Mouse (Mus musculus) urinary bladder, adult 18-20 months (tissue): Measurements from ENCODE around the gene Zfp423.

ENCODE experiments used
- DNase-seq, 2 experiments: peaks; one replicate each; pipeline ENCODE4 v3.0.0; 2022; ENCODE audit warnings: low spot score in 2 of 2, mixed read lengths in 2 of 2

Gene Zfp423

DNA sequence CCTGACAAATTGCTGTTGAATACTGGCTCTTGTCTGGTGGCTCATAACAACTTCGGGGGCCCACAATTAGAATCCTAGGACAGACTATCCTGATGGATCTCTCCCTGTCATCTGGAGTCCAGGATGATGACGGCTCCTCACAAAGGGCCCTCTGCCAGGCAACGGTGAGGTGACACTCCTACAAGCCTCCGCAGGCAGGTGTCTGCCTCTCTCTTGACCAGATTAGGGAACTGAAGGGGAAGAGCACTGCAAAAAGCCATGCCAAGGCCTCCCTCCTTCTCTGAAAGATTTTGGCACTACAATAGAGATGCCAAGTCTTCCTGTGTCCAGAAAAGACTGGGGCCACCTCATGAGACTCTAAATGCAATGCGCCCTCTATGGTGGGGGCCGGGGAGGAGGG lies 7.1 kb downstream of the Zfp423 start:
- DNase-seq, result no peak

DNA sequence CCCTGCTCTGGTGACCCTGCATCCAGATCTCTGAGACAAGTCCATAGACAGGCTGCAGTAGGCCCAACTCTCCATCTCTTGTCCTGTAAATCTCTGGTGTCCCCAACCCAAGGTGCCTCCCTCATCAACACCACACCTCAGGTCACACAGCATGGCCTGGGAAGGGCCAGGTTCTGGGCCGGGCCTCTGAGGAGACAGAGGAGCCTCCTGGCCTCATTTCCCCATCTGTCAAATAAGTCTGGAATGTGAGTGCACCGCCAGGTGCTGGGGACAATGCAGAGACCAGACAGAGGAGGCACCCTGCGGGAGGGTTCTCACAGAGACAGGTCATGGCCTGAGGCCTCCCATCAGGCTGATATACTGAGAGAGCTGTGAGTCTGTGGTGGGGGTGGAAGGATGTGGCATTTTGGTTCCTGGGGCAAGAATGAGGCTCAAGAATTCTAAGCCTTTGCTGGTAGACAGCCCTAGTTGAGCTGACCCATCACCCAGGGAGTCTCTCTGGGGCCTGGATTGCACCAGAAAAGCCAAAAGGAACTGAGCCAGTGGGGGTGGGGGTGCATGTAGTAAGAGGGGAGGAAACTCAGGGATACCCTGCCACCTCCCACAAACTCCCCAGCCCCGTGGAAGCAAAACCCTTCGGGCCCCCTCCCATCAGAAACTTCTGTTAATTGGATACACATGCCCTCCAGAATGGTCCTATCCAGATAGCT lies 15.0 kb downstream of the Zfp423 start:
- DNase-seq, result no peak

DNA sequence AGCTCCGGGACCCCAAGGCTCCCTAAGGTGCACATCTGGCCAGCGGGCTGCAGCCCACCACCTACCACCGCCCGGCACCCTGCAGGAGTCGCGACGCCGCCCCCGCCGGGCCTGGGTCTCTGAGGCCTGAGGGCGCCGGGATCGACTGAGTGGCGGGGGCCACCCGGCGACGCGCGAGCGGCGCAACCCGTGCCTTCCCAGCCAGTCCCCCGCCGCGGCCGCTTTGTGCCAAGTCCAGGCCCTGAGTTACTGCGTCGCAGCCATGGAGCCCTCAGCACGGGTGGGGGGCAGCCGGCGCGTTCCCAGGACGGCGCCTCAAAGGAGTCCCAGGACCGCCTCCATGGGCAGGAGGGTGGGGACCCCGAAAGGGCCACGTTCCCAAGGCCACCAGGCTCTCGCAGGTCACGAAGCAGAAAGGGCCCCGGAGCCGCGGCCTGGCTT lies 15.7 kb downstream of the Zfp423 start:
- no peak for DNase-seq

DNA sequence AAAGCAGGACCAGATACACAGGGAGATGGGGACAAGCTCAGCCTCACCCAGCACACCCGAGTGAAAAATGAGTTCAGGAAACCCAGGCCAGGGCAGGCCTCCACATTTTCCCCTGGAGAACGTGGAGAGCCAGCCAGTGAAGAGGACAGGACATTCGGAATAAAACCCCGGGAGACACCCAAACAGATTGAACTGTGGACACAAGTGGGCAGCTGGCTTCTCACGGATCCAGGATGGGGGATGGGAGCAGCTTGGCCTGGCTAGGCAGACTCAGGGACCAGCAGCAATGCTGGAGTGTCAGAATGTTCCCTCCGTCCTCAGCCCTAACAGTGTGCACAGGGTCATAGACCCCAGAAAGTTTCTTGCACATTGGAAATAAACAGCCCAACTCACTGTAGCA lies 18.7 kb downstream of the Zfp423 start:
- no peak for DNase-seq

DNA sequence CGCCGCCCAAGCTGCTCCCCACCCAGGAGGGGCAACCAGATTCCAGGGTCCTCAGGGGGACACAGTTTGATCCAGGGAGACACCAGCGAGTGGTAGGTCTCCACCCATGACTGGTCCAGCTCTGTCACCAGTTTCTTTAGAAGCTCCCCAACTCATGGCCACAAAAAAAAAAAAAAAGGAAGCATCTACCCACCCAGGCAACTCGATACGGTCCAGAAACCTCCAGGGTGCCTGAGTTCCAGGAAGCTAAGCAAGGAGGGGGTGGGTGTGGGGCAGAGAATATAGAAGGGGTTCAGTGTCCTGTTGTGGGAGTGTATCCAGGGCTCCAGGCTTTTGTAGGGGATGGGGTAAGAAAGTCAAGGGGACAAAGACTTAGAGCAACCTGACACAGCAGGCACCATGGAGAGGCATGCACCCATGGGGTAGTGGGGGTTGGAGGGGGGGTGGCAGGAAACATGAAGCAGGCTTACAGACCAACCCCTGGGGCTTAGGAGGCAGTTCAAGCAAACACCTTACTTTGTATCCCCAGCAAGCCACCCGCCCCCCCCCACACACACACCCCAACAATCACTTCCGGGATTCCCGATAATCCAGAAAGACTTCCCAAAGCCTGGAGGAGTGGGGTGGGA lies 20.0 kb downstream of the Zfp423 start:
- DNase-seq, result no peak

DNA sequence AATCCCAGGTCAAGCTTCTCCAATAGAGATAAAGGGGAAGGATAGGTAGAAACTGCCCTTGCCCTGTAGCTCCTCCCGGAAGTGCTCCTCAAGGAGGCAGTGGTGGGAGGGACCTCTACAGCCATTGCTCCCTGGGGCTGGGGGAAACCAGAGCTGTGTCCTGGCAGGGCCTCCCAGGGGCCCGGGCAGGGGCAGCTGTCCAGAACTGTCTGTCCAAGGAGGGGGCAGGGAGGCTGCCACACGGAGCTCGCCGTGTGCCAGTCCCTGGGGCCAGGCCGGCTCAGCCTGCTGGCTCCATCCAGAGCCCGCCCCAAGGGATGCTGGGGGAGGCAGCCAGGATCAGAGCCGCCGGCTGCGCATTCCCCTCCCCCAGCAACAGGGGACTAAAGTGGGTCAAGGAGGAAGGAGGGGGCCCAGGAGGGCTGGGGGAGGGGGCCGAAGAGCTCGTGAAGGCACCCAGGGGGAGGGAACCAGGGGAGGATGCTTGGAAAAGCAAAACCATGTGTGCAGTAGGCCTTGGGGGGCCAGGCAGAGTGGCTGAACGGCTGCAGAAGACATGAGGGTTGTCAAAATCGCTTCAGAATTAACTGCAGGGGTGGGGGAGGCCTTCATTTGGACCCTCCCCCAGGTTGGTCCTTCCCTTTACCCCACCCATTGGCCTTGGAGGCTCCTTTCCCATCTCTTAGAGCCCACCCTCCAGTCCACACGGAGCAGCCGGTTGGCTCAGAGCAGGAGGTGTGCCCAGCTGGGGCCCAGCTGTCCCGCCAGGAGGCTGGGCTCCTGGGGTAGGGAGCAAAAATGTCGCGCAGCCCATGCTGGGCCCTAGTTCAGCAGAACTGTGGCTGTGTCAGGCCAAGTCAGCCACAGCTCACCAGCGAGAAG lies 20.8 kb downstream of the Zfp423 start:
- no peak for DNase-seq

DNA sequence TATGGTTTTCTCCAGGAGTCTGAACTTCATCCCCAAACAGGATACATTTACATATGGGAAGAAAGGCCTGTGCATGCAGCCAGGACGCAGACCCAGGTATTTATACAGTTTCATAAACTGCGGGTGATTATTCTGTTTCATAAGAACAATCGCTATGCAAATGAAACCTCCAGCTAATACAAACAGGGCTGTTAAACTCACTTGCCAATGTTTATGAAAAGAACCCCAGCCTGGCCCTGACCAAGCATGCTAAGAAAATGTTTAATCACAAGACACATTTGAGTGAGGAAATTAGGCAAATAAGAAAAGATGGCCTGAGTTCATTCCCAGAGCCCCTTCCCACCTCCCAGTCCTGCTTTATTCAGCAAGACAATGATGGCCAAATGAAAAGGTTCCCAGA lies 22.2 kb downstream of the Zfp423 start:
- DNase-seq, result no peak

DNA sequence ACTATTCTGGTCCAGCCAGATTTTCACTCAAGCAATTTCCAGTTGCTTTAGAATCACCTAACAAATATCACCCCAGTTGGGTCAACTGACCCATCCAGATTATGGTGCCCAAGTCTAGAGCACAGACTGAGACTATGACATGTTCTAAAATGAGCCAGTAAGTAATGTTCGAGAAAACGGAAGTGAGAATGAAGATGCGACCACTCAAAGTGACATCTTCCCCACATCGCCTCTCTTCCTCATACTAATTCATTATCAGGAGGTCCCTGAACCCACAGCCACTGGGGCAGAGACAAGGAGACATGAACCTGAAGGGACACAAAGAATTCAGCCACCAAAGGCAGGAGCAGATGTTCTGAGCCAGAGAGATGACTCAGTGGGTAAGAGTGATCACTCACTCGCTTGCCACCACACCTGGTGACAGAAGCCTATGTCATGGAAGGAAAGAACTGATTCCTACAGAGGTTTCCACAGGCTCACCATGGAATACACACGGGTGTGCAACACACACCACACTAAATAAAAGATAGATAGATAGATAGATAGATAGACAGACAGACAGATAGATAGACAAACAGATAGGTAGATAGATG lies 24.2 kb downstream of the Zfp423 start:
- DNase-seq, result no peak

DNA sequence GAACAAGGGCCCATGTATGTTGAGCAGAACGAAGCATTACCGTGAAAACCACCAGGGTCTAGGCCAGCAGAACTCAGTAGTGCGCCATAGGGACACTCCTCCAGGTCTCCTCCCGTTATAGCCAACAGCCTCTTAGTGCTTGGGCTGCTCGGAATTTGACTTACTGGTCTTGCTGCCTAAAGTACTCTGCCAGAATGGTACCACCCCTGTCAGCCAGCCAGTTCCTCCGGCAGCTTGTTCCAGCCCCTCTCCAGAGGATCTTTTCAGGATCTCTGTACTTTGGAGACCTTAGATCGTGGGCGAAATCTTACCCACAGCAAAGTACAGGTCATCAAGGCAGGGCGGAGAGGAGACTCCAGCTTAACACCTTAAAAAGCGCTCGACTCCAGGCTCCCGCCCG lies 25.2 kb downstream of the Zfp423 start:
- DNase-seq, result no peak

DNA sequence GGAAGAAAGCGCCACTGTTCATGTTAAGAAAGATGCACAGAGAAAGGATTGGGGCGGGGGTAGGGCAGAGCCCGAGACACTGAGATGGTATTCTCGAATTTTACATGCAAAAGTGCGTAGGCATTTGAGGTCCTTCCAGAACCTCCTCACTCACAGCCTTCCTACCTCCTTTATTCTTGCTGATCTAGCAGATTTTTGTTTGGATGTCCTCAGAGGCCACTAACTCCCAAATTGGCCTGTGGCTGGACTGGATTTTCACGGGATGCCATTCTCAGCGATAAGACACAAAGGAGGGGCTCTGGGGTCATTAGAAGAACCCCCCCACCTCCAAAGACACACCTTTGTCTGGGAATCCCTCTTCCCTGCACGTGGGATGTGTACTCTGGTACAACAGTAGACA lies 25.6 kb downstream of the Zfp423 start:
- DNase-seq, result no peak

DNA sequence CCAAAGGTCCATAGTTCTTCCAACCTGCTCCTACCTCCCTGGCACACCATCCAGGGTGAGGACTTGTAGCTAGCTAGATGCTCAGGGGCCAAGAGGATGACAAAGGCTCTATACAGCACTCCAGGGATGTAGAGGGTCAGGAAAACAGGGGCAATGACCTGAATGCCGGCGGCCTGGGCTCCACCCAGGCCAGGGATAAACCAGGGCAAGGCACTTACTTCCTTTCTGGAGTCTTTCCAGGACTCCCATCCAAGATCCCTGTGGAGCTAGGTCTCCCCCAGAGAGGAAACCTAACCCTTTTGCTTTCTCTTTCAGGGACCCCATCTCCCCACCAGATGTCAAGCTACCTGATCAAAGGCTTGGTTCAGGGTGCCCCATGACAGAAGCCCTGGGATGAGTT lies 30.5 kb downstream of the Zfp423 start:
- no peak for DNase-seq

DNA sequence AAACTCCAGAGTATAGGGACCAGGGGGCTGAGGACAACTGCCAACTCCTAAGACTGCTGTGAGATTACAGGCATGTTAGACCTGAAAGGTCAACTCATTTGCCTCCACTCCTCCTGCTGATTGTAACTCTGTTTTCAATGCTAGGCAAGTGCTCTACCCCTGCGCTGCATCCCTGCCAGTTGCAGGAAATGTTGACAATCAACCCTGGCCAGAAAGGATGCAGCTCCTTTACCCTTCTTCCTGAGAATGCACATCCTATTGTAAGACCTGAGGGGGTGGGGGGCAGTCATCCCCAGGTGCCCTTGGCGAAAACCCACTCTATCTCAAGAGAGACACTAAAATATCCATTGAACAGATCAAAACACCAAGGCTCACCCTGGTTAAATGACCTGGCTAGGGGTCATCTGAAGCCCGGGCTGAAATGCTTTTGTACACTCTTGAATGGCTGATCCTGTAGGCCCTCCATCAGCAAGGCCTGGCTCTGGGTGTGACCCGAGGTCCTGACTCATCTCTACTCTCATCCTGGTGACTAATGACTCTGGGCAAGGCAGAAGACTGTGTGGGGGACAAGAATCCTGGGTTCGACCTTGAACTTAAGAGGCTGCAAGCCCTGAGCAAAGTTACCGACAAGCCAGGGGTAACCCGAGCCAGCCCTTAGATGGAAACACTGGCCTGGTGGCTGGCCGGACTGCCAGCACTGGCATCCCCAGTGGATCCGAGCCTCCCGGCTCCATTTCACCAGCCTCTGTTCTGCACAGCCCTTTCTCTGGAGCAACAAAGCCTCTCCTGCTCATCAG lies 32.2 kb downstream of the Zfp423 start:
- no peak for DNase-seq

DNA sequence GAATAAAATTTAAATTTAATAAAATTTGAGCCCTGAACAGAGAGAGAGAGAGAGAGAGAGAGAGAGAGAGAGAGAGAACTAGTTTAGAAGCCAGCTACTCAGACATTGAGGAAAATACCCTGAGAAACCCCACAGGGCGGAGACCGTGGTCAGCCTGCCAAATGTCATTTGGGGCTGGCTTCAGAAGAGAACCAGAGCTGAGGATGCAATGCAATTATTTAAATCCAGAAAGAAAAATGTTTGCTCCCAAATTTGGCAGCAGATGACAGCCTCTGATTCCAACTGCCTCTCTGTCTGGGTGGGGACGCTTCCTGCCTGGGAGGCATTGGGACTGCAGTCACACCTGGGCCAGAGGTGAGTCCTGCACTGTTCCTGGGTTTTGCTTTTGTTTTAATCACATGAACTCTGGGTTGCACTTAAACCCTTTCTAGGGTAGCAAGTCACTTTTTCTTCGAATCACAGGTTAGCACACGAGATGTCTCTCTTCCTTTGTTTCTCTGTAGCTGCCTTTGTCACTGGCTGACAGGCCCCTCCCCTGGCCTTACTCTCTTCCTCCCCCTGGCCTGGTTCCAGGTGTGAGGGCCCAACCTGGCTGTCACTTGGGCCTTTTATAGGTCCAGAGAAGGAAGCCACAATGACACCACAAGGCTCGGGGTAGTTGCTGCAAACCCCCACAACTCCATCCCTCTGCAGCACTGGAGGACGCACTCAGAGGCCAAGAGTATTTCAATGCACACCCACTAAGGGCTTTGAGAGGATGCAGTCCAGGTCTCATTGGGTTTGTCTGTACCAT lies 33.1 kb downstream of the Zfp423 start:
- DNase-seq, result no peak

DNA sequence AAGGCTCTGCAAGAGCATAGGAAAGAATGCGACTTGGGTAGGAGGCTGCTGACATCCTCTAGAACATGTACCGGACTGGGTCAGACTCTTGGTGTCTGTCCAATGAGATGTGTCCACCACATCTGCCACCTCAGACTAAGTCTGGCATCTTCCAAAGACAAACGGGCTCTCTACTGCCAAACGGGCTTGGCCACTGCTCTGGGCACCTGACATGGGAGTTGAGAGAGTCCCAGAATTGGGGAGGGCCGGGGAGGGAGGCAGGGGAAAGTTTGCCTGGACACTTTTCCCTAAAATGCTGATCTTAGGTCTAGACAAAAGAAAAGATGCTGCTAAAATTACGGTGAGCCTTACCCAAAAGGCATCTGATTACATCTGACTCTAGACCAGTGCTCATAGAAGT lies 36.5 kb downstream of the Zfp423 start:
- no peak for DNase-seq

DNA sequence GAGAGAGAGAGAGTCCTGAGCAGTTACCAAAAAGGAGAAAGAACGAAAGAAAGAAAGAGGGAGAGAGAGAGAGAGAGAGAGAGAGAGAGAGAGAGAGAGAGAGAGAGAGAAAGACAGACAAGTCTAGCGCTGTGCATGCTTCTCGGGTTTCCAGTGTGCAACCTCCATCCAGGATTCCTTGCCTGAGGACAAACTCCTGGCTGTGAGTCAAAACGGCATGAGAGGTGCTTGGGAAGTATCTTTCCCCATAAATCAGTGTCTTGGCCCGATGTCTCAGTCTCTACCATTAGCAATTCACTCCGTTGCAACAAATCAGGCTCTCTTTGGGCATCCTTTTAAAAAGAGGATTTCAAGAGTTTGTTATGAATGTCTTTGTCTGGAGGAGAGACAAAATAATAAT lies 36.9 kb downstream of the Zfp423 start:
- DNase-seq, result no peak

DNA sequence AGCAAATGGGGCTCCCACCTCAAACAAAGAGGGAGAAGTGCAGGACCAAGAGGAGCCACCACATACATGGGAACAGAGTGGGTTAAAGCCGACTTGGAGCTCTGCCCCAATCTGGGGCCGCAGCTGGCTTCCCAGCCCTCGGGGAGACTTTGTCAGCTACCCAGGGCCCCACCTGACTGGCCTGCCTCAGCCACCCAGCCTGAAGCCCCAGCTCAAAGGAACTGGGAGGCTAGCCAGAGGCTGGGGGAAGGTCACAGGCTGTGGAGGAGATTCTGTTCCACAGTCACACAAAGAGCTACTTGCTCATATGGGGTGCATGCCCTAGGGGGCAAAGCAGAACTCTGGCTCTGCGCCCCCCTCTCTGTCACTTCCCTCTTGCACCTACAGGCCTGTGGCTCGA lies 41.4 kb downstream of the Zfp423 start:
- no peak for DNase-seq

DNA sequence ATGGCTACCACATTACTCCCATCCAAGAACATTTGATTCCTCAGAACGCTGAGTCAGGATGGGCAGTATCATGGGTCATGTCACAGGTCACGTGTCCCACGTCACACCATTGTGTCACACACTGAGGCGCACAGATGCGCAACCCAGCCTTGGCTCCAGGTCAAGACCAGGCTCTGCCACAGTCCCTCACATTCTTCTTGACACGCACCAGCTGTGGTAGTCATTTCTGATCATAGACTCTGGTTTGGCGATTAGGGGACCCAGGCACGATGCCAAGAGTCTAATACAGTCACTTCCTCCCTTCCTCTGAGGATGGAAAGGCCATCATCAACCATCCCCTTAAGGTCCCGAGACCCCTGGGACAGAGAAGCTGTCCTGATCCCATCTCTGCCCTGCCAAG lies 43.6 kb downstream of the Zfp423 start:
- no peak for DNase-seq

DNA sequence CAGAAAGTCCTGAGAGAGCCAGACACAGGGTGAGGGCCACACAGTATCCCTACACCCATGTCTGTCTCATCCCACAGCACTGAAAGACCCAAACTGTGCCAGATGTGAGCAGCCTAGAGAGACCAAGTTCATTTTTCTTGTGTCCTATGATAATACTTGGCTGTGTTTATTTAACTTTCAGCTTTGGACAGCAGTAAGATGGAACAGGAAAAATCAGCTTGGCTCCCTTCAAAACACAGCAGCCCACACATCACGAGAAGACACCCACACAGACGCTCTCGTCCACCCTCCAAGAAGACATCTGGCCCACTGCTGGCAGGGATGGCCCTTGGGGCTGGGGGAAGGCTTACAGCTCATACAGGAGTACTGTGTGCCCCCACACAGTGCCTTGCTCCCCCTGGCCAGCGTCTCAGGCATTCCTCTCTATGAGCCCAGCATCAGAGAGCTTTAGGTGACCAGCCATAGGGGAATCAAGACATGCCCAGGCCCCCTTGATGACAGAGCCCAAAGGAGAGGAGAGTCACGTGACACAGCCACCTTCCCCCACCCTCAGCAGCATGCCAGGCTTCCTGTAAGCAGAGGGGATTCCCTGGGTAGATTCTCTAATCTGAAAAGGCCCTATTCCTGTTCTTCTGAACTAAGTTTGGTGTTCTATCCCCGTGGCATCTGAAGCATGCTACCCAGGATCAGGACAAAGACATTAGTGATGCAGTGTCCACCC lies 45.0 kb downstream of the Zfp423 start:
- no peak for DNase-seq

DNA sequence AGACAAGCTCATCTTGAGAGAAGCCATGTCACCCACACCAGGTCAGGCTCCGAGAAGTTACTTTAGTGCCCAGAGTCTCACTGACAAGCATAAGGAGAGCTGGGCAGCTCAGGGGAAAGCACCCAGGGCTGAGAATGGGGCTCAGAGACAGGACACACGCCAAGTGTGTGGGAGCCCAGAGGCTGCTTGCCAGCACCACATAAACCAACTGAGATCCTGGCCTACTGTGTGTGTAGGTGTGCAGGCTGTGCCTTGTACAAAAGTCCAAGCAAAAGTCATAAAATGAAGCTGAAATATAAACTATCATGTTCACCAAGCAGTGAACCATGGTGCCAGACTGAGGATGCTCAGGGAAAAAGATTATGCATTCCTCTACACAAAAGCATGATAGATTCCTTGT lies 50.5 kb downstream of the Zfp423 start:
- DNase-seq, result no peak

DNA sequence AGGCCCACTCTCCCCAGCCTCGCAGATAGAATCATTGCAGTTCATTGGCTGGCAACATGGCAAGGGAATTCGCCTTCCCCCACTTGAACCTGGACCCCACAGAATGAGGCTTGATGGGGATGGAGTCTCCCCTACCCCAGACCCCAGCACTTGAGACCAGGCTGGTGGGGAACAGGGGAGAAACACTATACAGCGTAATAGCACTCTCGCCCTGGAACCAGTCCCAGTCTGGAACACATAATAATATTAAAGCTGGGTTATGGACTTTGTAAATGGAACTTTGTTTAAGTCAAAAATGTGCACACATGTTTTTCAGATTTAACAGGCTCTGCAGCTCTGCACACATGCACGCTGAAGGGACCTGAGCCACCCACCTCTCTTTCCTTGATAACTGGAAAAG lies 54.0 kb downstream of the Zfp423 start:
- no peak for DNase-seq
